Mouse (Mus musculus): ENCODE measurements around the gene Gm43302. TPM values are rescaled to one million over a fixed set of nuclear protein-coding genes. Genes with fewer than 3 reads are reported as not detected.
"Not testable (repeated sequence)": the region's sequence is repeated elsewhere in the genome, so short reads cannot be mapped to it uniquely, and the experiment has no call there.

The Gm43302 gene
- 0.30 TPM in 1 of 2 replicates, not detected in the other for polyA plus RNA-seq (2015; fragmentation: Nextera tagmentation; extraction: Ambion mirVana)

- 0 out of 2 replicates have a peak, but pooled peaks have one; percentile 35 for ATAC-seq (ENCODE audit: insufficient number of reproducible peaks, low FRiP score, low TSS enrichment, low read depth)
- 40% methylated on average over 3 of the region's 3 CpGs for WGBS
- H3K4me1 ChIP-seq, H3K4me3 ChIP-seq, H3K36me3 ChIP-seq, H3K9ac ChIP-seq, H3K27me3 ChIP-seq, H3K9me3 ChIP-seq: not testable (repeated sequence)
- Histone ChIP-seq H3K4me2 (peak within 1 kb of the TSS; percentile 25; the same call in 1 of the 2 replicates), H3K27ac (peak within 1 kb of the TSS; percentile 47; the same call in 1 of the 2 replicates)
Observed at GRCm38 (mm10) chr5:105293226-105294165, at the start of gene Gm43302, which contains the start of gene Gbp6. Gene Gm43302, minus strand, starts transcription at chr5:105293695. Gene Gbp6, minus strand, starts transcription at chr5:105293698.

- 64% methylated on average over 2 of the region's 2 CpGs for WGBS
Observed at GRCm38 (mm10) chr5:105341281-105341680, 47.8 kb upstream of the Gm43302 start.

GRCm38 (mm10) chr5:105322543-105322942, 29.0 kb upstream of the Gm43302 start:
- H3K27me3 ChIP-seq = no peaks in the 10 kb centered on the region
- H3K9ac ChIP-seq = no peak overlapping the region
- ATAC-seq (ENCODE audit: insufficient number of reproducible peaks, low FRiP score, low TSS enrichment, low read depth) = no peak
- H3K27ac ChIP-seq = no peak overlapping the region
- no peak overlapping the region for H3K4me2 ChIP-seq
- no peak overlapping the region for H3K4me3 ChIP-seq
- H3K4me1 ChIP-seq = no peaks in the 10 kb centered on the region
- no peaks in the 10 kb centered on the region for H3K9me3 ChIP-seq
- no peaks in the 10 kb centered on the region for H3K36me3 ChIP-seq
- 69% methylated on average over 2 of the region's 2 CpGs for WGBS

More at GRCm38 (mm10) chr5:105341281-105341680, 47.8 kb upstream of the Gm43302 start:
- no peaks in the 10 kb centered on the region for H3K36me3 ChIP-seq
- H3K4me2 ChIP-seq = no peak overlapping the region
- no peak for ATAC-seq (ENCODE audit: insufficient number of reproducible peaks, low FRiP score, low TSS enrichment, low read depth)
- H3K27me3 ChIP-seq = no peaks in the 10 kb centered on the region
- no peak overlapping the region for H3K27ac ChIP-seq
- no peaks in the 10 kb centered on the region for H3K9me3 ChIP-seq
- no peak overlapping the region for H3K4me3 ChIP-seq
- no peak overlapping the region for H3K9ac ChIP-seq
- no peaks in the 10 kb centered on the region for H3K4me1 ChIP-seq

GRCm38 (mm10) chr5:105310941-105311340, 17.4 kb upstream of the Gm43302 start:
- Histone ChIP-seq H3K4me1 (no peaks in the 10 kb centered on the region), H3K4me3 (no peak overlapping the region), H3K36me3 (no peaks in the 10 kb centered on the region), H3K9ac (no peak overlapping the region), H3K9me3 (no peaks in the 10 kb centered on the region), H3K27ac (no peak overlapping the region), H3K4me2 (no peak overlapping the region), H3K27me3 (no peaks in the 10 kb centered on the region)
- ATAC-seq (ENCODE audit: insufficient number of reproducible peaks, low FRiP score, low TSS enrichment, low read depth) = no peak
- 70% methylated on average over 2 of the region's 2 CpGs for WGBS

GRCm38 (mm10) chr5:105309148-105309547, 15.7 kb upstream of the Gm43302 start:
- not testable (repeated sequence) for H3K4me1 ChIP-seq; H3K27ac ChIP-seq; H3K27me3 ChIP-seq; H3K36me3 ChIP-seq; H3K9ac ChIP-seq; H3K9me3 ChIP-seq; ATAC-seq (ENCODE audit: insufficient number of reproducible peaks, low FRiP score, low TSS enrichment, low read depth); H3K4me2 ChIP-seq; H3K4me3 ChIP-seq
- WGBS = 57% methylated on average over 1 of the region's 1 CpGs

GRCm38 (mm10) chr5:105306946-105307345, 13.5 kb upstream of the Gm43302 start:
- ATAC-seq (ENCODE audit: insufficient number of reproducible peaks, low FRiP score, low TSS enrichment, low read depth); H3K4me3 ChIP-seq; H3K36me3 ChIP-seq; H3K4me2 ChIP-seq; H3K4me1 ChIP-seq; H3K9ac ChIP-seq; H3K27me3 ChIP-seq; H3K27ac ChIP-seq; H3K9me3 ChIP-seq: not testable (repeated sequence)

GRCm38 (mm10) chr5:105306159-105306581, 12.7 kb upstream of the Gm43302 start:
- Histone ChIP-seq H3K27me3 (no peaks in the 10 kb centered on the region), H3K4me3 (no peak overlapping the region), H3K4me2 (no peak overlapping the region), H3K9me3 (no peaks in the 10 kb centered on the region), H3K4me1 (no peaks in the 10 kb centered on the region), H3K9ac (no peak overlapping the region), H3K36me3 (no peaks in the 10 kb centered on the region), H3K27ac (no peak overlapping the region)
- no peak for ATAC-seq (ENCODE audit: insufficient number of reproducible peaks, low FRiP score, low TSS enrichment, low read depth)
- WGBS = 89% methylated on average over 1 of the region's 1 CpGs

- not testable (repeated sequence) for H3K4me3 ChIP-seq; H3K4me2 ChIP-seq; H3K9me3 ChIP-seq; H3K36me3 ChIP-seq; H3K4me1 ChIP-seq; H3K9ac ChIP-seq; H3K27me3 ChIP-seq; H3K27ac ChIP-seq; ATAC-seq (ENCODE audit: insufficient number of reproducible peaks, low FRiP score, low TSS enrichment, low read depth)
- WGBS = 90% methylated on average over 4 of the region's 4 CpGs
Observed at GRCm38 (mm10) chr5:105305671-105306070, 12.2 kb upstream of the Gm43302 start.

- ATAC-seq (ENCODE audit: insufficient number of reproducible peaks, low FRiP score, low TSS enrichment, low read depth) = no peak
- H3K9me3 ChIP-seq = no peaks in the 10 kb centered on the region
- H3K4me2 ChIP-seq = no peak overlapping the region
- no peak overlapping the region for H3K27ac ChIP-seq
- no peaks in the 10 kb centered on the region for H3K27me3 ChIP-seq
- H3K4me1 ChIP-seq = no peaks in the 10 kb centered on the region
- no peak overlapping the region for H3K9ac ChIP-seq
- no peak overlapping the region for H3K4me3 ChIP-seq
- 58% methylated on average over 4 of the region's 4 CpGs for WGBS
- H3K36me3 ChIP-seq = no peaks in the 10 kb centered on the region
Observed at GRCm38 (mm10) chr5:105301963-105302362, 8.5 kb upstream of the Gm43302 start.

- 15% methylated on average over 2 of the region's 2 CpGs for WGBS
- Histone ChIP-seq H3K4me1 (no peaks in the 10 kb centered on the region), H3K9ac (no peak overlapping the region), H3K9me3 (no peaks in the 10 kb centered on the region), H3K27ac (no peak overlapping the region), H3K36me3 (no peaks in the 10 kb centered on the region), H3K4me3 (no peak overlapping the region), H3K27me3 (no peaks in the 10 kb centered on the region), H3K4me2 (no peak overlapping the region)
- no peak for ATAC-seq (ENCODE audit: insufficient number of reproducible peaks, low FRiP score, low TSS enrichment, low read depth)
Observed at GRCm38 (mm10) chr5:105301531-105301930, 8.0 kb upstream of the Gm43302 start.

GRCm38 (mm10) chr5:105295746-105296145, 2.3 kb upstream of the Gm43302 start:
- H3K4me3 ChIP-seq = no peak overlapping the region
- H3K36me3 ChIP-seq = no peaks in the 10 kb centered on the region
- H3K9ac ChIP-seq = no peak overlapping the region
- no peak overlapping the region for H3K27ac ChIP-seq
- H3K9me3 ChIP-seq = no peaks in the 10 kb centered on the region
- ATAC-seq (ENCODE audit: insufficient number of reproducible peaks, low FRiP score, low TSS enrichment, low read depth) = no peak
- 92% methylated on average over 3 of the region's 3 CpGs for WGBS
- H3K4me2 ChIP-seq = no peak overlapping the region
- no peaks in the 10 kb centered on the region for H3K27me3 ChIP-seq
- H3K4me1 ChIP-seq = peaks cover 5% of the 10 kb centered on the region; the same call in 1 of the 2 replicates

- WGBS = 95% methylated on average over 1 of the region's 1 CpGs
- ATAC-seq (ENCODE audit: insufficient number of reproducible peaks, low FRiP score, low TSS enrichment, low read depth) = no peak
- no peak overlapping the region for H3K4me2 ChIP-seq
- no peaks in the 10 kb centered on the region for H3K9me3 ChIP-seq
- peaks cover 5% of the 10 kb centered on the region; the same call in 1 of the 2 replicates for H3K4me1 ChIP-seq
- H3K27me3 ChIP-seq = no peaks in the 10 kb centered on the region
- H3K9ac ChIP-seq = no peak overlapping the region
- no peak overlapping the region for H3K4me3 ChIP-seq
- H3K36me3 ChIP-seq = no peaks in the 10 kb centered on the region
- H3K27ac ChIP-seq = no peak overlapping the region
Observed at GRCm38 (mm10) chr5:105292492-105292891, 1.0 kb downstream of the Gm43302 start.
